Mouse (Mus musculus): ENCODE measurements around the gene Gm10413. TPM values are rescaled to one million over a fixed set of nuclear protein-coding genes. Genes with fewer than 3 reads are reported as not detected.
"Not testable (repeated sequence)": the region's sequence is repeated elsewhere in the genome, so short reads cannot be mapped to it uniquely, and the experiment has no call there.

Gm10413 gene
- not detected in 2 replicates for polyA plus RNA-seq (2015; fragmentation: Nextera tagmentation; extraction: Ambion mirVana)

- not testable (repeated sequence) for H3K9me3 ChIP-seq (replicated peaks); H3K36me3 ChIP-seq (ENCODE audit: poor library complexity, severe bottlenecking); ATAC-seq; H3K9ac ChIP-seq; H3K27me3 ChIP-seq; H3K4me3 ChIP-seq; H3K27ac ChIP-seq; H3K4me1 ChIP-seq; H3K4me2 ChIP-seq
- no CpG with 5 or more reads among the region's 2 CpGs for WGBS
These were observed at the start of gene Gm10413 for GRCm38 (mm10) chr14:3394793-3395192. Gene Gm10413, plus strand, starts transcription at chr14:3395093.

DNA sequence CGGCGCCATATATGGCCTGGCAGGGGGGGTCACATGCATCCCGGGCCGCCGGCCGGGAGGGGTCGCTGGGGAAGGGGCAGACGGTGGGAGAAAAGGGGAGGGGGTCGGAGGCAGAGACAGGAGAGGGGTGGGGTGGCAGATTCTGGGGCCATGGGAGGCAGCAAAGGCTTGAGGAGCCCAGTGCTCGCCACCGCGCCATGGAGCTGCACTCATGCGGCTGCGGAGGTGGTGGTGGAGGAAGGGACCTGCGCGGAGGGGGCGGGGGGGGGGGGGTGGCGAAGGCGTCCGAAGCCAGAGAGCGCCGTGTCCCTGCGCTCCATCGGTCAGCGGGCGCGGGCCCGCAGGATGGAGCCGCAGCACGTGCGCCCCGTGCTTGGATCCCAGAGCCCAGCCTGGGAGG, 17.4 kb downstream of the Gm10413 start, which contains the start of gene Gm10409:
Gene Gm10409 (plus strand): TSS at position 301 of the 400 bp plus-strand sequence.
- not testable (repeated sequence) for H3K4me3 ChIP-seq; H3K27me3 ChIP-seq; ATAC-seq; H3K9me3 ChIP-seq (replicated peaks); H3K36me3 ChIP-seq (ENCODE audit: poor library complexity, severe bottlenecking); H3K4me1 ChIP-seq; H3K27ac ChIP-seq; H3K4me2 ChIP-seq; H3K9ac ChIP-seq
- WGBS = no CpG with 5 or more reads among the region's 32 CpGs

- H3K4me3 ChIP-seq; H3K9me3 ChIP-seq (replicated peaks); H3K36me3 ChIP-seq (ENCODE audit: poor library complexity, severe bottlenecking); H3K27ac ChIP-seq; ATAC-seq; H3K4me2 ChIP-seq; H3K27me3 ChIP-seq; H3K9ac ChIP-seq; H3K4me1 ChIP-seq: not testable (repeated sequence)
- no CpG with 5 or more reads among the region's 2 CpGs for WGBS
These were observed 32.9 kb downstream of the Gm10413 start, which contains the start of gene Gm3005 for GRCm38 (mm10) chr14:3427803-3428202. Gene Gm3005, plus strand, starts transcription at chr14:3428103.

GRCm38 (mm10) chr14:3449079-3449478, 54.2 kb downstream of the Gm10413 start, which contains the start of gene Gm10408:
Gene Gm10408, plus strand, starts transcription at chr14:3449379.
- H3K27me3 ChIP-seq; H3K36me3 ChIP-seq (ENCODE audit: poor library complexity, severe bottlenecking): not testable (repeated sequence)
- WGBS = no CpG with 5 or more reads among the region's 3 CpGs

More at GRCm38 (mm10) chr14:3449079-3449478, 54.2 kb downstream of the Gm10413 start, which contains the start of gene Gm10408:
- not testable (repeated sequence) for H3K27ac ChIP-seq; ATAC-seq; H3K4me1 ChIP-seq; H3K9me3 ChIP-seq (replicated peaks); H3K4me2 ChIP-seq; H3K4me3 ChIP-seq; H3K9ac ChIP-seq

Other genes starting within 250 kb of the Gm10413 start
- not detected in 2 replicates for gene Gm5795, start 206.8 kb upstream of the Gm10413 start, polyA plus RNA-seq (2015; fragmentation: Nextera tagmentation; extraction: Ambion mirVana)
- 11.0 and 13.5 TPM in 2 replicates for gene D830030K20Rik, start 186.6 kb upstream of the Gm10413 start, polyA plus RNA-seq (2015; fragmentation: Nextera tagmentation; extraction: Ambion mirVana)
- gene Gm2956, start 62.5 kb upstream of the Gm10413 start, polyA plus RNA-seq (2015; fragmentation: Nextera tagmentation; extraction: Ambion mirVana) = 0.37 TPM in 1 of 2 replicates, not detected in the other
- 6.2 and 8.9 TPM in 2 replicates for gene Gm10409, start 17.5 kb downstream of the Gm10413 start, polyA plus RNA-seq (2015; fragmentation: Nextera tagmentation; extraction: Ambion mirVana)
- gene Gm3005, start 33.0 kb downstream of the Gm10413 start, polyA plus RNA-seq (2015; fragmentation: Nextera tagmentation; extraction: Ambion mirVana) = 4.3 and 4.7 TPM in 2 replicates
- gene Gm10408, start 54.3 kb downstream of the Gm10413 start, polyA plus RNA-seq (2015; fragmentation: Nextera tagmentation; extraction: Ambion mirVana) = not detected in 2 replicates
- not detected in 2 replicates for gene Gm3012, start 239.4 kb downstream of the Gm10413 start, polyA plus RNA-seq (2015; fragmentation: Nextera tagmentation; extraction: Ambion mirVana)

Data from forebrain, embryonic 13.5 days (tissue).